In genomic region chr7:101319796-101320195, GRCm38 (mm10) we compare ENCODE assay signal across 15 mouse cellular contexts. TPM values are rescaled to one million over a fixed set of nuclear protein-coding genes. Genes with fewer than 3 reads are reported as not detected.
DNase-seq lines count a peak whose midpoint lies in the region; ATAC-seq lines count a peak whose summit lies in the region.
"Had no signal": no experiment of that assay in that cellular context is flagged by ENCODE, and none has a peak within 500 bp of the region (broad histone marks: within the 10 kb centered on the region; RNA-seq: fewer than 3 reads in every experiment).

No protein-coding gene starts in this region.

- no peak for DNase-seq in hindbrain, embryonic 10.5 days (ENCODE audit: low spot score)
- DNase-seq in liver, embryonic 13.5 days = no peak
- DNase-seq in frontal cortex, postnatal 10 days (ENCODE audit: low spot score in 2 of 2) = no peak
- DNase-seq in left cerebral cortex, postnatal 14 days (ENCODE audit: low spot score in 2 of 2) = no peak
- DNase-seq: adrenal gland, postnatal 25 days; cerebellum, adult 2 months; gastrocnemius, postnatal 36 days; lung, adult 18-20 months had no signal

- 86% methylated on average over 1 of the region's 1 CpGs for WGBS in hindbrain, embryonic 10.5 days
- 89% methylated on average over 1 of the region's 1 CpGs for WGBS in hindbrain, embryonic 13.5 days
- WGBS in neural tube, embryonic 14.5 days = 92% methylated on average over 1 of the region's 1 CpGs
- WGBS in neural tube, embryonic 15.5 days = 87% methylated on average over 1 of the region's 1 CpGs
- 70% methylated on average over 1 of the region's 1 CpGs for WGBS in liver, embryonic 13.5 days (ENCODE audit: insufficient replicate concordance)
- 66% methylated on average over 1 of the region's 1 CpGs for WGBS in stomach, embryonic 16.5 days

- H3K9ac ChIP-seq in hindbrain, embryonic 13.5 days = no peak overlapping the region
- no peak overlapping the region for H3K9ac ChIP-seq in neural tube, embryonic 14.5 days (replicated peaks; ENCODE audit: low read depth, low read length)
- no peak overlapping the region for H3K9ac ChIP-seq in neural tube, embryonic 15.5 days (replicated peaks)
- peak overlapping the region; percentile 87; the same call in 1 of the 2 replicates for H3K9ac ChIP-seq in liver, embryonic 13.5 days
- H3K9ac ChIP-seq in stomach, embryonic 16.5 days (ENCODE audit: low read length) = 0 out of 2 replicates have a peak overlapping the region, but pooled peaks have one; percentile 1

- H3K4me3 ChIP-seq in hindbrain, embryonic 10.5 days = 0 out of 2 replicates have a peak overlapping the region, but pooled peaks have one; percentile 82
- H3K4me3 ChIP-seq in hindbrain, embryonic 13.5 days = no peak overlapping the region
- H3K4me3 ChIP-seq in neural tube, embryonic 14.5 days (ENCODE audit: low read depth, low read length) = no peak overlapping the region
- H3K4me3 ChIP-seq in neural tube, embryonic 15.5 days (replicated peaks) = no peak overlapping the region
- H3K4me3 ChIP-seq in liver, embryonic 13.5 days (replicated peaks) = no peak overlapping the region
- no peak overlapping the region for H3K4me3 ChIP-seq in stomach, embryonic 16.5 days (replicated peaks; ENCODE audit: low read length)

- no peaks in the 10 kb centered on the region for H3K9me3 ChIP-seq in hindbrain, embryonic 10.5 days
- no peaks in the 10 kb centered on the region for H3K9me3 ChIP-seq in hindbrain, embryonic 13.5 days
- H3K9me3 ChIP-seq in neural tube, embryonic 14.5 days (ENCODE audit: control insufficient read depth, low read length) = no peaks in the 10 kb centered on the region
- no peaks in the 10 kb centered on the region for H3K9me3 ChIP-seq in neural tube, embryonic 15.5 days (replicated peaks)
- no peaks in the 10 kb centered on the region for H3K9me3 ChIP-seq in liver, embryonic 13.5 days (replicated peaks)
- no peaks in the 10 kb centered on the region for H3K9me3 ChIP-seq in stomach, embryonic 16.5 days (replicated peaks; ENCODE audit: control insufficient read depth, low read length)
- H3K9me3 ChIP-seq: embryonic facial prominence, embryonic 13.5 days had no signal

- H3K27ac ChIP-seq in hindbrain, embryonic 10.5 days = no peak overlapping the region
- H3K27ac ChIP-seq in hindbrain, embryonic 13.5 days = no peak overlapping the region
- H3K27ac ChIP-seq in neural tube, embryonic 14.5 days (ENCODE audit: low read depth, low read length) = no peak overlapping the region
- H3K27ac ChIP-seq in neural tube, embryonic 15.5 days (replicated peaks) = no peak overlapping the region
- H3K27ac ChIP-seq in liver, embryonic 13.5 days = peak overlapping the region; percentile 91
- H3K27ac ChIP-seq in stomach, embryonic 16.5 days (ENCODE audit: low read length) = peak overlapping the region; percentile 92

- intact Hi-C loops in left cerebral cortex, postnatal 14 days (cut with DNase I) = no loop called here

- no peak for ATAC-seq in hindbrain, embryonic 13.5 days (ENCODE audit: low FRiP score)
- no peak for ATAC-seq in neural tube, embryonic 14.5 days (ENCODE audit: low read depth)
- no peak for ATAC-seq in neural tube, embryonic 15.5 days (ENCODE audit: low FRiP score)
- ATAC-seq in liver, embryonic 13.5 days (ENCODE audit: low read depth) = no peak
- ATAC-seq in stomach, embryonic 16.5 days (ENCODE audit: insufficient read depth, low FRiP score) = no peak
- ATAC-seq: forebrain, embryonic 16.5 days; midbrain, embryonic 16.5 days had no signal

- no peaks in the 10 kb centered on the region for H3K36me3 ChIP-seq in hindbrain, embryonic 10.5 days
- H3K36me3 ChIP-seq in hindbrain, embryonic 13.5 days = no peaks in the 10 kb centered on the region
- no peaks in the 10 kb centered on the region for H3K36me3 ChIP-seq in neural tube, embryonic 14.5 days (ENCODE audit: control insufficient read depth, insufficient read depth, low read length)
- H3K36me3 ChIP-seq in neural tube, embryonic 15.5 days = no peaks in the 10 kb centered on the region
- H3K36me3 ChIP-seq in liver, embryonic 13.5 days = no peaks in the 10 kb centered on the region
- no peaks in the 10 kb centered on the region for H3K36me3 ChIP-seq in stomach, embryonic 16.5 days (ENCODE audit: control insufficient read depth, insufficient read depth, low read length)
- H3K36me3 ChIP-seq: embryonic facial prominence, embryonic 13.5 days had no signal

- peaks cover 65% of the 10 kb centered on the region for H3K27me3 ChIP-seq in hindbrain, embryonic 10.5 days (ENCODE audit: insufficient read depth, poor library complexity, severe bottlenecking)
- H3K27me3 ChIP-seq in hindbrain, embryonic 13.5 days = peaks cover 45% of the 10 kb centered on the region
- no peaks in the 10 kb centered on the region for H3K27me3 ChIP-seq in neural tube, embryonic 14.5 days (ENCODE audit: control insufficient read depth, insufficient read depth, low read length)
- H3K27me3 ChIP-seq in neural tube, embryonic 15.5 days (replicated peaks) = peaks cover 22% of the 10 kb centered on the region
- H3K27me3 ChIP-seq in liver, embryonic 13.5 days = no peaks in the 10 kb centered on the region
- H3K27me3 ChIP-seq in stomach, embryonic 16.5 days (ENCODE audit: control insufficient read depth, insufficient read depth, low read length) = no peaks in the 10 kb centered on the region

- no peak overlapping the region for H3K4me2 ChIP-seq in hindbrain, embryonic 13.5 days
- peak overlapping the region; percentile 100; the same call in 1 of the 2 replicates for H3K4me2 ChIP-seq in neural tube, embryonic 14.5 days (ENCODE audit: low read depth, low read length)
- no peak overlapping the region for H3K4me2 ChIP-seq in neural tube, embryonic 15.5 days
- peak overlapping the region; percentile 99 for H3K4me2 ChIP-seq in liver, embryonic 13.5 days
- peak overlapping the region; percentile 80; the same call in 1 of the 2 replicates for H3K4me2 ChIP-seq in stomach, embryonic 16.5 days (ENCODE audit: low read depth, low read length)

- peaks cover 37% of the 10 kb centered on the region for H3K4me1 ChIP-seq in hindbrain, embryonic 10.5 days (replicated peaks)
- peaks cover 26% of the 10 kb centered on the region for H3K4me1 ChIP-seq in hindbrain, embryonic 13.5 days (replicated peaks)
- H3K4me1 ChIP-seq in neural tube, embryonic 14.5 days (ENCODE audit: control insufficient read depth, insufficient read depth, low read length) = no peaks in the 10 kb centered on the region
- H3K4me1 ChIP-seq in neural tube, embryonic 15.5 days = peaks cover 26% of the 10 kb centered on the region
- peaks cover 100% of the 10 kb centered on the region for H3K4me1 ChIP-seq in liver, embryonic 13.5 days (replicated peaks)
- peaks cover 28% of the 10 kb centered on the region; the same call in 1 of the 2 replicates for H3K4me1 ChIP-seq in stomach, embryonic 16.5 days (ENCODE audit: control insufficient read depth, insufficient read depth, low read length)

RNA-seq across cellular contexts. Expression of gene Stard10, which starts 2.9 kb away (rescaled TPM):
- 9.8 and 10.4 TPM in 2 replicates for polyA plus RNA-seq in hindbrain, embryonic 10.5 days (2016; fragmentation: Nextera tagmentation; extraction: Ambion mirVana)
- 9.7 and 10.0 TPM in 2 replicates for polyA plus RNA-seq in hindbrain, embryonic 13.5 days (2015; fragmentation: Nextera tagmentation; extraction: Ambion mirVana)
- polyA plus RNA-seq in neural tube, embryonic 14.5 days (2014; fragmentation: Nextera tagmentation; extraction: Ambion mirVana) = 12.6 and 17.4 TPM in 2 replicates
- 12.8 and 25.3 TPM in 2 replicates for polyA plus RNA-seq in neural tube, embryonic 15.5 days (2015; fragmentation: Nextera tagmentation; extraction: Ambion mirVana)
- polyA plus RNA-seq in liver, embryonic 13.5 days (2015; fragmentation: Nextera tagmentation; extraction: Ambion mirVana) = 78.5 and 81.3 TPM in 2 replicates
- polyA plus RNA-seq in stomach, embryonic 16.5 days (2015; fragmentation: Nextera tagmentation; extraction: Ambion mirVana) = 95.6 and 106 TPM in 2 replicates
- 10 to 100 TPM; 31.4 to 32.2 TPM for total RNA-seq in left cerebral cortex, postnatal 14 days (2021)

RNA-seq across cellular contexts. Expression of gene Atg16l2, which starts 17.7 kb away (rescaled TPM):
- polyA plus RNA-seq in hindbrain, embryonic 10.5 days (2016; fragmentation: Nextera tagmentation; extraction: Ambion mirVana) = 13.8 and 20.1 TPM in 2 replicates
- 17.5 and 20.8 TPM in 2 replicates for polyA plus RNA-seq in hindbrain, embryonic 13.5 days (2015; fragmentation: Nextera tagmentation; extraction: Ambion mirVana)
- 17.2 and 28.8 TPM in 2 replicates for polyA plus RNA-seq in neural tube, embryonic 14.5 days (2014; fragmentation: Nextera tagmentation; extraction: Ambion mirVana)
- 28.3 and 33.1 TPM in 2 replicates for polyA plus RNA-seq in neural tube, embryonic 15.5 days (2015; fragmentation: Nextera tagmentation; extraction: Ambion mirVana)
- polyA plus RNA-seq in liver, embryonic 13.5 days (2015; fragmentation: Nextera tagmentation; extraction: Ambion mirVana) = 4.2 and 4.9 TPM in 2 replicates
- polyA plus RNA-seq in stomach, embryonic 16.5 days (2015; fragmentation: Nextera tagmentation; extraction: Ambion mirVana) = 19.6 and 20.0 TPM in 2 replicates
- 10 to 100 TPM; 53.7 to 60.3 TPM for total RNA-seq in left cerebral cortex, postnatal 14 days (2021)

RNA-seq across cellular contexts. Expression of gene Arap1, which starts 28.1 kb away (rescaled TPM):
- polyA plus RNA-seq in hindbrain, embryonic 10.5 days (2016; fragmentation: Nextera tagmentation; extraction: Ambion mirVana) = 14.7 and 19.2 TPM in 2 replicates
- polyA plus RNA-seq in hindbrain, embryonic 13.5 days (2015; fragmentation: Nextera tagmentation; extraction: Ambion mirVana) = 7.6 and 11.6 TPM in 2 replicates
- polyA plus RNA-seq in neural tube, embryonic 14.5 days (2014; fragmentation: Nextera tagmentation; extraction: Ambion mirVana) = 4.0 and 11.1 TPM in 2 replicates
- polyA plus RNA-seq in neural tube, embryonic 15.5 days (2015; fragmentation: Nextera tagmentation; extraction: Ambion mirVana) = 9.7 and 19.9 TPM in 2 replicates
- 13.1 and 14.8 TPM in 2 replicates for polyA plus RNA-seq in liver, embryonic 13.5 days (2015; fragmentation: Nextera tagmentation; extraction: Ambion mirVana)
- polyA plus RNA-seq in stomach, embryonic 16.5 days (2015; fragmentation: Nextera tagmentation; extraction: Ambion mirVana) = 105 and 111 TPM in 2 replicates
- 10 to 100 TPM; 13.9 to 17.9 TPM for total RNA-seq in left cerebral cortex, postnatal 14 days (2021)

Comparison
In these comparisons a context has a peak if more than half of its experiments do, and no peak if none do; other contexts are left out.
1. H3K4me2 ChIP-seq: peak in neural tube, embryonic 14.5 days (single experiment), liver, embryonic 13.5 days (single experiment) and stomach, embryonic 16.5 days (single experiment); none in hindbrain, embryonic 13.5 days (single experiment) and neural tube, embryonic 15.5 days (single experiment).
2. H3K27ac ChIP-seq: peak in liver, embryonic 13.5 days (single experiment) and stomach, embryonic 16.5 days (single experiment); none in hindbrain, embryonic 10.5 days (single experiment), hindbrain, embryonic 13.5 days (single experiment), neural tube, embryonic 14.5 days (single experiment) and neural tube, embryonic 15.5 days (single experiment).
3. H3K9ac ChIP-seq: peak in liver, embryonic 13.5 days (single experiment) and stomach, embryonic 16.5 days (single experiment); none in hindbrain, embryonic 13.5 days (single experiment), neural tube, embryonic 14.5 days (single experiment) and neural tube, embryonic 15.5 days (single experiment).